Mouse (Mus musculus) embryonic stem cell, embryonic (primary cell): ENCODE measurements around the gene Rfx8.
"Not testable (repeated sequence)": the region's sequence is repeated elsewhere in the genome, so short reads cannot be mapped to it uniquely, and the experiment has no call there.

ENCODE experiments used
- CTCF ChIA-PET, 4 experiments: fragments of 300-600 bp in 2 of 4; fragments of 350-600 bp in 2 of 4; sonication (Branson Sonifier 250); formaldehyde crosslinking; loops; one replicate each; lab custom pipeline; 2022; ENCODE audit warnings: inconsistent platforms in 2 of 4; lab: Charles Lee
- POLR2A ChIA-PET, 4 experiments: fragments of 300-600 bp in 2 of 4; fragments of 350-600 bp in 2 of 4; sonication (Branson Sonifier 250); formaldehyde crosslinking; loops; one replicate each; lab custom pipeline; 2022; ENCODE audit warnings: antibody characterized with exemption in 4 of 4, inconsistent platforms in 1 of 4; lab: Charles Lee

Gene Rfx8

DNA sequence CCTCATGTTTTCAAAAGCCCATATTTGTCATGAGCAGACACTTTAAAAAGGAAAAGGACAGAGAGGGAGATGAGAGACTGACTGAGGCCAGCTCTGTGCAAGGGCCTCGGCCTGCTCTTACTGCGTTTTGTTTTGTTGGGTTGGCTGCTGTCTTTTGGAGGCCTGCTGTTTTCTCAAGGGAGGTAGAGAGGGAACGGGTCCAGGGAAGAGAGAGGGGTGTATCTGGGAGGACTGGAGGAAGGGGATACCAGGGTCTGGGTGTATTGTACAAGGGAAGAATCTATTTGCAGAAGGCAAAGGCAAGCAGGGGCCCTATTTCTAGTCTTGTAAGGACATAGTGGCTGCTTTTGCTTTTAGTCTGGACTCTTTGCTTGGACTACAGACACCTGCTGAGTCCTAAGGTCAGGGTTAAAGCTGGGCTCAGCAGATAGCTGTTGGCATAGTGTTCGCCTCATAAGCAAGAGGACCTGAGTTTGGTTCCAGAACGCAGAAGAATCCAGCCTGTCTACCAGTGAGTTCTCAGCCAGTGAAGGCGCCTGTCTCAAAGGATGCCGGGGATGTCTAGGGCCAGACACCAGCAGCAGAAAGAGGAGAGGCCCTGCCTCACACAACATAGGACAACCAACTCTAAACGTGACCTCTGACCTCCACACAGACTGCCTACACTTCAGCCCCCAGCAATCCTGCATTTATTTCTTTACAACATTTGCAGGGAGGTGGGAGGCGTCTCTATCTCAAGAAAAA lies 48.3 kb downstream of the Rfx8 start:
- ChIA-PET CTCF (no interaction called here), POLR2A (interaction anchor here in 1 of 4 experiments (0.6 kb wide), 1 partner anchor 153 kb away, joined by 3 read pairs; no protein-coding TSS in a partner anchor)

DNA sequence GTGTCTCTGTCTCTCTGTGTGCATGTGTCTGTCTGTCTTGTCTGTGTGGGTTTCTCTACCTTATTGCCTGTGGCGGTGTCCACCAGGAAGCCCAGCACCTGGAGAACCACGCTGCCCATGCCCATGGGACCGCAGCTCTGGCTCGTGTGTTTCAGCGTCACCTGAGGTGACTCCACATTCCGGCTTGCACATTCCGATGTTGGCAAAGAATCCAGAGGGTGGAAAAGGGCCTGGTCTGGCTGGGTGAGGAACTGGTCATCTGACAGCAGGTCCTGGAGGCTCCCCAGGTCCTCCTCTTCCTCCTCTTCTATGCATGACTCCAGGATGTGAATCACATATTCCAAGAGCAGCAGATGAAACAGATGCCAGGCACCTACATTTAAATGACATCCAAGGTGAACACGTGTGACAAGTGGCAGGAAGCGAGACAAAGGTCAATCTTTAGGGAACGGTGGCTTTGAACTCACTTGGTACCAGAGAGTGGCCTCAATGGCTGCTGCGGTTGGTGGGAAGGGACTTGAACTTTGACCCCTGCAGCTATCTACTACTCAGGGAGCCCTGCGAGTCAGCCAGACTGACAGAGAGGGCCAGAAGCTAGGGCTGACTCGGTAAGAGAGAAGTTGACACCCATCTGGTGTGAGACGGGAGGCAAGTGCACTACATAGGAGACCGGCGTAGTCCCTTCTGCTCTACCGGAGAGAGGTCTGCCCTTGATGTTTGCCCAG lies 50.4 kb downstream of the Rfx8 start:
- ChIA-PET POLR2A (no interaction called here), CTCF (interaction anchor here in 2 of 4 experiments (0.6 kb wide), 2 partner anchors 11 to 91 kb away, joined by 3 to 4 read pairs; no protein-coding TSS in a partner anchor)

DNA sequence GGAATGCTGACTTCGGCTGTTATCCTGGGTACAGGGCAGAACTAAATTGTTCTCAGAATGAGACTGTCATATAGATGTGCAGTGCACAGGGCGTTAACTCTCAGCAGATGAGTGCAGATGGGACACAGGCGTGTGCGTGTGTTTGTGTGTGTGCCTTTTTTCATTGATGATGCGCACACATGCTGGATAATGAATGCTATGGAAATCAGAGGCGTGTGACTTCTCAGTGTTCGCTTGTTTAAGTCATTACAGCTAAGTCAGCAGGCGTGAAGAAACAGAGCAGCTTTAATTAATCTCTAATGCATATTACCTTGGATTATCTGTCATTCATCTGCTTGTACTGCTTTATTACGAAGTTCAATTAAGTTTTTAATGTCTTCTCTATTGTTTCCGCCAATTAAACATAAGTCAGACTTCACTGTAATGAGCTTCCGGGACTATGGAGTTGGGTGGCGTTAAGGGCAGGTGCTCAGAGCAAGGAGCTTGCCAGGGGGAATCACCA lies 54.0 kb downstream of the Rfx8 start:
- ChIA-PET POLR2A (interaction anchor here in 2 of 4 experiments (0.7 to 4.4 kb wide), 3 partner anchors 8 to 31 kb away, joined by 3 to 13 read pairs (median 3); partner anchors contain the start of gene Creg2 (in 1 of the 2)), CTCF (no interaction called here)

DNA sequence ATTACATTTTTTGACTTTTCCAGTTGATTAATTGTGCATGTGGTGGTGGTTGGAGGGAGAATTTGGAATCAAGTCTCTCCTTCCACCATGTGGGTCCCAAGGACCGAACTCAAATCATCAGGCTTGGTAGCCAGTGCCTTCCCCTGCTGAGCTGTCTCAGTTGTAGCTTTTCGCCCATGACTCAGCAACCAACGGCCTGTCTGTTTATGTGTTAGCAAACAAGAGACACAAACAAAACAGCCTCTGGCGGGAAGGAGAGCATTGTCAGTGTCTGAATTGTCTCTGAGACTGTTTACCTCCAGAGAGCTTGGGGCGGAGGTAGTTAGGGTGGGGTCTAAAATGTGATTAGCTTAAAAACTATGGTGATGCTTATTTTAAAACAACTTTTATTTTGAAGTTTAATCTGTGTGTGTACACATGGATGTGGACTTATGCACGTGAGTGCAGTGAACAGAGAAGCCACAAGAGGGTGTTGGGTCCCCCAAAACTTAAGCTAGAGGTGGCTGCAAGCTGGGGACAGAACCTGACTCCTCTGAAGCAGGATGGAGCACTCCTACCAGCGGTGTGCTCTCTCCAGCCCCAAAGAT lies 56.7 kb downstream of the Rfx8 start:
- ChIA-PET CTCF (interaction anchor here in 3 of 4 experiments (0.6 to 1.3 kb wide), 5 partner anchors 14 to 83 kb away, joined by 3 to 5 read pairs (median 3); no protein-coding TSS in a partner anchor), POLR2A (interaction anchor here (0.6 to 4.4 kb wide), 11 partner anchors 9 to 662 kb away, joined by 3 to 13 read pairs (median 4); partner anchors contain the start of genes Creg2 (in 1 of the 4) and Rnf149 (in 1 of the 4))

DNA sequence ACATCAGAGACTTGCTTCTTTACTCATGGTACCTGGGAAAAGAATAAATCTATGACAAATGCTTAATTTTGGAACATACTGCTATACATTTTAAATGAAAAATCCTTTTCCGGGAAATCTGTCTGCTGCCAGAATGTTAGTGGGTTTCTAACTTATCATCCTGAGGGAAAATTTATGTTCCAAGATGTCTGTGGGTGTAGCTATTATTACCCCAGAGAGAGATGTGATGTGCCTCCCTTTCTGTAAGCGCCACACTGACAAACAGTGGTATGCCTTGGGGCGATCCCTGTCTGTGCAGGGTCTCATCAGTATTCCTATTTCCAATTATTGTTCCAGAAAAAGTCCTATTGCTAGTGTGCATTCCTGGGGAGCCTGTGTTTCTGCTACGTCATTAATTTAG lies 57.7 kb downstream of the Rfx8 start:
- ChIA-PET CTCF (no interaction called here), POLR2A (interaction anchor here in 1 of 4 experiments (1.9 to 4.4 kb wide), 2 partner anchors 9 to 13 kb away, joined by 12 to 13 read pairs; partner anchors contain the start of gene Creg2)

DNA sequence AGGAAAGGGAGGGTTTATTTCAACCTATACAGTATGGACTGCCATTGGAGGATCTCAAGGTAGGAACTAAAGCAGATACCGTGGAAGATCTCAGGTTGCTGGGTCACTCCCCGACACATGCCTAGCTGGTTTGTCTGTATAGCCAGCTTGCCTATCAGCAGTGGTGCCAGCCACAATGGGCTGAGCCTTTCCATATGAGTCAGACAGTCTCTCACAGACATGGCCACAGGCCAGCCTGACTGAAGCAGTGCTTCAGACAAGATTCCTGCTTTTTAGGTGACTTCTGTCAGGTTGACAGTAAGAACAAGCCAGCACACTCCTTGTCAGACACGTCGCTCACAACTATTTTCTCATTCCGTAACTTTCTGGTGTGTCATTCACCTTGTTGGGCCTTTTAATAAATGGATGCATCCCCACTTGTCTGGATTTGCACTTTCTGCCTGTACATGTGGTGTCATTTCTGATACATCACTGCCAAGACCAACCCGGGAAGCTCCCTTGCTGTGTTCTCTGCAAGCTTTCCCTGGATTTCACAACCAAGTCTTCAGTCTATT lies 63.7 kb downstream of the Rfx8 start:
- CTCF ChIA-PET = no interaction called here
- POLR2A ChIA-PET = interaction anchor here in 2 of 4 experiments (0.5 to 0.7 kb wide), 2 partner anchors 81 to 650 kb away, joined by 3 read pairs; no protein-coding TSS in a partner anchor

DNA sequence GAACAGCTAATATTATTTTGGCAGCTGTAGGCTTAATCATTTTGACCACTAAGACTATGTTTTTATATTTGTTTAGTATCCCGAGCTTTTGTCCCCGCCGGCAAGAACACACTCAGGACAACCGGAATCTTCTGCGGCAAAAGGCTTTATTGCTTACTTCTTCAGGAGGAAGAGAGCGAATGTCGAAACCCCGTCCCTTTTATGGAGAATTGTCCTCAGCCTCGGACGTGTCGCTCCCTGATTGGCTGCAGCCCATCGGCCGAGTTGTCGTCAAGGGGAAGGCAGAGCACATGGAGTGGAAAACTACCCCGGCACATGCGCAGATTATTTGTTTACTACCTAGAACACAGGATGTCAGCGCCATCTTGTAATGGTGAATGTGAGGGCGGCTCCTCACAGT lies 65.9 kb downstream of the Rfx8 start:
- POLR2A ChIA-PET = interaction anchor here in 3 of 4 experiments (0.6 to 2.2 kb wide), 6 partner anchors 9 to 119 kb away, joined by 3 to 12 read pairs (median 4); no protein-coding TSS in a partner anchor
- CTCF ChIA-PET = not testable (repeated sequence)

DNA sequence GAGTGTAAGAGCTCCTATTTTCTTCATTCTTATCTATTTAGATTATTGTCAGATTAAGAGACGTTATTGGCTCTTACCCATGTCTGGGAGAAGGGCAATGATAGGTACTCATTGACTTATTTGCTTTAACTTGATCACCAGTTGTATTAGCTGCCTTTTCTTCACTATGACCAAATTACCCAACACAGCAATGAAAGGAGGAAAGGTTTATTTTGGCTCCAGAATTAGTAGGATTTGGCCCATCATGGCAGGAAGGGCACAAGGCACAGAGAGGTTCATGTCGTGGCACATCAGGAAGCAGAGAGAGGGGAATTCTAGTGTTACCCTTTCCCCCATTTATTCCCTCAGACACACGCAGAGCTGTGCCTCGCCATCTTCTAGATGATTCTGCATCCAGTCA lies 67.8 kb downstream of the Rfx8 start:
- CTCF ChIA-PET = no interaction called here
- POLR2A ChIA-PET = interaction anchor here in 1 of 4 experiments (1.3 kb wide), 1 partner anchor 17 kb away, joined by 3 read pairs; no protein-coding TSS in a partner anchor

DNA sequence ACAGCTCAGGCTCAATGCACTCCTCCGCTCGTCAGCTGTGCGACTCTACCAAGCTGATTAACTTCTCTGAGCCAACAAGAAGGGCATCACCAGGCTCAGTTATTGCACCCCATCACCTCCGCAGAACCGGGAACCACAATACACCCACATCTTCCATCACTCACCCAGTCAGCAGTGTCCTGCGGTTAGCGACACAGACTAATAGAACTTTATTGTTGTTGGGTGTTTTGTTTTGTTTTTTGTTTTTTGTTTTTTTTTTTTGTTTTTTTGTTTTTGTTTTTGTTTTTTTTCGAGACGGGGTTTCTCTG lies 69.6 kb downstream of the Rfx8 start, which contains the start of gene Creg2:
Gene Creg2 (minus strand): TSS at position 234 of the 308 bp plus-strand sequence.
- CTCF ChIA-PET = interaction anchor here in 2 of 4 experiments (1.0 to 1.2 kb wide), 2 partner anchors 10 kb away, joined by 3 to 5 read pairs; no protein-coding TSS in a partner anchor
- POLR2A ChIA-PET = interaction anchor here in 1 of 4 experiments (2.4 kb wide), 1 partner anchor 14 kb away, joined by 13 read pairs; no protein-coding TSS in a partner anchor

DNA sequence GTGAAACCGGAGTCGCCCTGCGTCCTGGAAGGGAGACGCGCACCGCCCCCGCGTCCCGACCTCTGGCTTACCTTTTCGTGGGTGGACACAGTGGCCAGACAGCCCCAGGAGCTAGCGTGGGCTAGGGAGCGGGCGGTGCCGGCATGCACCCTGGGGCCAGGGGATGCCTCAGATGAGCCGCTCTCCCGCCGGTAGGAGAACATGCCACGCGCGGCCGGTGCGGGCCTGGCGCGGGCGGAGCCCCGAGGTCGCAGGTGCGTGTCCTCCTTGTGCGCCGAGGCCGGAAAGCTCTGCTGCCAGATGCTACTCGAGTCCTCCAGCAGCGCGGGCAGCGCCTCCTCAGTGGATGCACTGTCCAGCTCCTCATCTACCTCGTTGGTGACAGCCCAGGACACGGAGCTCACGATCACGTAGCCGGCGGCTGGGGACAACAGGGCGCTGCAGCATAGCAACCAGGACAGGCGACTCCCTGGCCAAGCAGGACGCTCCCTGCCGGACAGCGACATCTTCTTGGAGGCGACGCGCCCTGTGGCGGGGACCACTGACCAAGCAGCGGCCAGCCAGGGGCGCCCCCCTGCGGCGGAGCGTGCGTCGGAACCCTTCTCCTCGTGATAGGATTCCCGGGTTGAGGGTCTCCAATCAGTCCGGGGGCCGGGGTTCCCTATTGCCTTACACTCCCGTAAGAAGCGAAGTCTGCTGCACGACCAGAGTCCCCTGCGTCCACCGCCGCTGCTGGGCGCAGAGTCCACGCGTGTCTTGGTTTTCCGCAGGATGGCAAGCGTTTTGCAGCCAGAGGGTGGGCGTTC lies 70.2 kb downstream of the Rfx8 start:
- ChIA-PET CTCF (interaction anchor here in 3 of 4 experiments (0.5 to 1.7 kb wide), 10 partner anchors 9 to 722 kb away, joined by 3 to 11 read pairs (median 3); no protein-coding TSS in a partner anchor), POLR2A (interaction anchor here (0.6 to 2.4 kb wide), 6 partner anchors 14 to 260 kb away, joined by 3 to 13 read pairs (median 4); partner anchors contain the start of gene Rnf149 (in 1 of the 4))

DNA sequence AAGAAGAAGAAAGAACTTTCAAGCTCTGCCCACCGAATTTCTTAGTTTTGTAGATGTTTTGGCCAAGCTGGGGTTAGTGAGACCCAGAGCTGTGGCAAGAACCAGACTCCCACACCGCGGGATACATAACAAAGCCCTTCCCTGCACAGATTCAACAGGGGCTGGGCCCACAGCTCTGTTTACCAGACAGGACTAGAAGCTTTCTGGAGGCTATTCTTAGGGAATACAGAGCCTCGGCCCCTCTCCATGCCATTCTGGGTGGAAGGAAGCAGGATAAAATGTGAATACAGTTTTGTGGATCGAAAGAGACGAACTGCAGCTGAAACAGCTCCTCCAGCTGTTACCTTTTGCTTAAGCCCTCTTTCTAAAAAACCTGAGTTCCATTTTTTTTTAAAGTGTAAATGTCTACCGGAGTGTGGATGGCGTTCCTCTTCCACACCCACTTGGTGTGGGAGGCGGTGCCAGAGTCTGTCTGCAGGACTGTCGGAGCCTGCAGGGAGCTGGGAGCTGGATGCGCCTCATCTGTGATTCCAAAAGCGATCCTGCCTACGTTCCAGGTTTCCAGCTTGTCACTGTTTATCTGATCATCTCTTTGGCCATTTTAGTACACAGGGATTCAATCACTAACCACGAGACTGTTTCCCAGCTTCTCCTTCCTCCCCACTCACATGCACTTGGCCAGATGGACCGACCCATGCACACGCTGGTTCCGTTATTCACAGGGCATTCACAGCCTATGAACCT lies 70.9 kb downstream of the Rfx8 start:
- CTCF ChIA-PET = interaction anchor here (0.5 to 1.7 kb wide), 12 partner anchors 8 to 721 kb away, joined by 3 to 11 read pairs (median 3); no protein-coding TSS in a partner anchor

DNA sequence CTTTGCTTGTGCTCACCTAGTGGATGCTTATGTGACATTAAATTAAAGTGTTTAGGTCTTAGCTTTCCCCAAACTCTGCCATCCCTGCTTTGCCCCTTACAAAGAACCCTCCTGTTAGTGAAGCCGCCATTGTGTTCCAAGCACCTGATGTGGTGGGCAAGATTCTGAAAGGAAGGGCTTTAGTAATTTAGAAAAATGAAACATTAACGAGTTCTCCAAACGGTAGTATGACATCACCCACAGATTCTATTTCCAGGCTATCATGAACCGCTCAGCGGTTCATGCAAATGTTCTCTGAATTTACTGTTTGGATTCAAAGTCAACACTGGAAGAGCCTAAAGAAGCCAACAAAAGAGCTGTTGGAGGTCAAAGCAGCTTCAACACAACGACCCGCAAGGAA lies 72.2 kb downstream of the Rfx8 start:
- POLR2A ChIA-PET = interaction anchor here in 2 of 4 experiments (0.9 to 1.7 kb wide), 2 partner anchors 72 kb away, joined by 3 to 5 read pairs; partner anchors contain the start of gene Rnf149 (in 2 of the 2)
- CTCF ChIA-PET = interaction anchor here in 1 of 4 experiments (0.7 kb wide), 1 partner anchor 62 kb away, joined by 3 read pairs; no protein-coding TSS in a partner anchor

More for the DNA sequence above, 70.9 kb downstream of the Rfx8 start:
- POLR2A ChIA-PET = interaction anchor here (0.6 to 2.4 kb wide), 9 partner anchors 15 to 261 kb away, joined by 3 to 13 read pairs (median 4); partner anchors contain the start of gene Rnf149 (in 2 of the 4)

DNA sequence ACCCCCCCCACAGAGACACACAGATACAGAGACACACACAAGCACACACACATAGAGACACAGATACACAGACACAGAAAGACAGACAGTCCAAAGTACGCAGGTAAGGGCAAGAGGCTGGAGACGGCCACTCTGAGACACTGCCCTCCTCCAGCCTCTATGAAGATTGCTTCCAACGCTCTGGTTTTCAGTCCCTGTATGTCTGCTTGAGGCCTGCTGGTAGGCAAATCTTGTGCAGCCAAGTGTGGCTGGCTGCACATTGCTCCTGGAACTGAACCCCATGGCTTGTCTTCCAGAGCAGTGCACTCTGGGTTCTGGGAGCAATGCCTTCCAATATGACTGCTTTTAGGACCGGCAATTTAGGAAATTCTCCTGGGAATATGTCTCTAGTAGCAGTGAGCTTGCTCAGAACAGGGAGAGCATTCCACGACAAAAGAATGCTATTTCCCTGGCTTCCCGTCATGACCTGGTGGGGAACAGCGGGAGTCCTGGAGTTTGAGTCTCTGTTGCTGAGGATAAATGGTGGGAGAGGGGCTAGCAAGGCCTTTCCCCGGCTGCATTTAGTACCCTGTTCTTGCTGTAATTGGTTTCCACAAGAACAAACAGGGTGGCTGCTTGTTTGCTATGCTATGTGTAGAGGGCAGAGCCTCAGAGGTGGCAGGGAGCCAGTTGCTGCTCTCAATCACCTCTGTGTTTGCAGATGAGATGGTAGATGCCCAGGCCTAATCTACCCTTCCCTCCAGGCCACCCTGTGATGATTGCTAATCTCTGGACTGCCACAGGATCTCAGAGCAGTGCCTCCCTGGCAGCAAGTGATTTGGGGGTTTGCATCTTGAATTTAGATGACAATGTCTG lies 74.7 kb downstream of the Rfx8 start:
- ChIA-PET POLR2A (no interaction called here), CTCF (no interaction called here)

DNA sequence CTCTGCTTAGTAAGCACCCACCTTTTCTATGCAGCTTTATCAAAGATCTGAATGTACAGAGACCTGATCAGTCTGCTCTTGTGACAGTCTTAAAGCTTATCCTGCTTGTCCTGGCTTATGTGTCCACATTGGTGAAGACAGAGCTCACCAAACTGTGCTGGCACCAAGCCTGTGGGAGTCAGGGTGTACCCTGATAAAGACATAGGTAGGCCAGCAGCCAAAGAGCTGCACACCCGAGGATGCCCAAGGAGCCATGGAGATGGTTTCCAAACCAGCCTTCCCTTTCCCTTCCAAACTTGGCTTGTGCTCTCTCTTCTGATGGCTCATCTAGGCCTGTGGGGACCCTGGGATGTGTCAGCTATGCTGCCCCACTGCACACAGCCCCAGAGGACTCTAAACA lies 76.5 kb downstream of the Rfx8 start:
- CTCF ChIA-PET = interaction anchor here in 1 of 4 experiments (0.6 kb wide), 1 partner anchor 679 kb away, joined by 3 read pairs; no protein-coding TSS in a partner anchor

DNA sequence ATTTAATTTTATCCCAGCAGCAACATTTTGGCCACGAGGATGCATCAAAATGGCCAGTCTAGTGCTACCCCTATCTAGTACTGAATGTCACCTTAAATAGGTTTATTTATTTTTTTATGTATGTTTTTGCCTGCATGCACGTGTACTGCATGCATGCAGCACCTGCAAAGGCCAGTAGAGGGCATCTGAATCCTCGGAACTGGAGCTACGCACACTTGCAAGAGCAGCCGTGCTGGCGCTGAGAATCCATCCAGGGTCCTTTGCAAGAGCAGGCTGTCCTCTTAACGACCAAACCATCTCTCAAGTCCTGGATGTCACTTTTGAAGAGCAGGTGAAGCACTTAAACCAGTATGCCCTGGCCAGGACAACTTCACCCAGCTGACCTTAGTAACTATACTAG lies 79.1 kb downstream of the Rfx8 start:
- ChIA-PET POLR2A (interaction anchor here in 2 of 4 experiments (0.5 to 1.0 kb wide), 4 partner anchors 13 to 386 kb away, joined by 3 to 5 read pairs (median 4); partner anchors contain the start of gene Rnf149 (in 1 of the 2)), CTCF (interaction anchor here in 2 of 4 experiments (0.9 to 2.2 kb wide), 11 partner anchors 8 to 114 kb away, joined by 3 to 11 read pairs (median 4); partner anchors contain the start of gene Creg2 (in 2 of the 2))

More for the DNA sequence above, 76.5 kb downstream of the Rfx8 start:
- POLR2A ChIA-PET = no interaction called here
